Mouse (Mus musculus) forebrain, embryonic 11.5 days (tissue): ENCODE results near the gene Kcnj10. TPM values are rescaled to one million over a fixed set of nuclear protein-coding genes. Genes with fewer than 3 reads are reported as not detected.

Experiments
- ATAC-seq: fragments of 200-750 bp; cut with Nextera tagmentation; replicated peaks from 2 replicates; pipeline ENCODE4 v1.8.0; 2017; ENCODE audit warnings: moderate TSS enrichment; ENCODE audit not compliant: low FRiP score
- DNase-seq: peaks from one replicate; pipeline ENCODE4 v3.0.0-alpha.2; 2017; ENCODE audit warnings: low spot score
- H3K27ac ChIP-seq: fragments of 300-500 bp; sonication (generic); 2 replicates; pipeline ENCODE4 v1.5.1; 2014; ENCODE audit warnings: low read depth, low read length
- H3K27me3 ChIP-seq: fragments of 300-500 bp; sonication (generic); 2 replicates; pipeline ENCODE4 v1.6.1; 2014; ENCODE audit warnings: mild to moderate bottlenecking, low read length, mixed read lengths; ENCODE audit not compliant: control insufficient read depth, insufficient read depth
- H3K36me3 ChIP-seq: fragments of 300-500 bp; sonication (generic); 2 replicates; pipeline ENCODE4 v1.6.1; 2014; ENCODE audit warnings: mild to moderate bottlenecking, low read length, moderate library complexity, mixed read lengths; ENCODE audit not compliant: control insufficient read depth, insufficient read depth
- H3K4me1 ChIP-seq: fragments of 300-500 bp; sonication (generic); replicated peaks from 2 replicates; pipeline ENCODE4 v1.6.1; 2014; ENCODE audit warnings: low read length, mixed read lengths; ENCODE audit not compliant: control insufficient read depth, insufficient read depth
- H3K4me2 ChIP-seq: fragments of 300-500 bp; sonication (generic); 2 replicates; pipeline ENCODE4 v1.6.1; 2014; ENCODE audit warnings: low read depth, mild to moderate bottlenecking, low read length, moderate library complexity, mixed read lengths; ENCODE audit not compliant: severe bottlenecking
- H3K4me3 ChIP-seq: fragments of 300-500 bp; sonication (generic); 2 replicates; pipeline ENCODE4 v1.5.1; 2014; ENCODE audit warnings: low read depth, low read length
- H3K9ac ChIP-seq: fragments of 300-500 bp; sonication (generic); 2 replicates; pipeline ENCODE4 v1.6.1; 2014; ENCODE audit warnings: low read length
- H3K9me3 ChIP-seq: fragments of 300-500 bp; sonication (generic); 2 replicates; pipeline ENCODE4 v1.6.1; 2016; ENCODE audit warnings: low read length, mixed read lengths; ENCODE audit not compliant: control insufficient read depth
- WGBS: fragments of 180-500 bp; shearing (Covaris S2); extraction: QIAGEN DNeasy Blood & Tissue Kit; methylation state at CpG from one replicate; pipeline ENCODE4 v1.1.7; 2014; 5-methylcytosine and 5-hydroxymethylcytosine counted together
- polyA plus RNA-seq: library from polyadenylated mRNA; unstranded; fragments of >200 nt; fragmentation: Nextera tagmentation; extraction: Ambion mirVana; gene quantifications from 2 replicates; pipeline ENCODE4 v1.2.1, GENCODE M21; 2014

Gene Kcnj10
- polyA plus RNA-seq, 1 experiment from 2014 or later, result 0.69 TPM

- ATAC-seq, result no peak
- H3K9ac ChIP-seq, result no peak overlapping the region
These were observed 82.4 kb downstream of the Kcnj10 start for GRCm38 (mm10) chr1:172423393-172423792.

More at GRCm38 (mm10) chr1:172423393-172423792, 82.4 kb downstream of the Kcnj10 start:
- no peaks in the 10 kb centered on the region for H3K4me1 ChIP-seq
- H3K4me3 ChIP-seq, result no peak overlapping the region
- no peaks in the 10 kb centered on the region for H3K9me3 ChIP-seq
- H3K27me3 ChIP-seq, result no peaks in the 10 kb centered on the region
- DNase-seq, result no peak
- no peak overlapping the region for H3K4me2 ChIP-seq
- no peaks in the 10 kb centered on the region for H3K36me3 ChIP-seq
- WGBS, result 76% methylated on average over 1 of the region's 1 CpGs
- H3K27ac ChIP-seq, result no peak overlapping the region

Other genes starting within 250 kb of the Kcnj10 start
- 146 and 150 TPM in 2 replicates for gene Pex19, start 214.5 kb upstream of the Kcnj10 start, polyA plus RNA-seq
- gene Dcaf8, start 193.1 kb upstream of the Kcnj10 start, polyA plus RNA-seq, result 116 and 118 TPM in 2 replicates
- 371 and 409 TPM in 2 replicates for gene Pea15a, start 134.4 kb upstream of the Kcnj10 start, polyA plus RNA-seq
- gene Casq1, start 121.3 kb upstream of the Kcnj10 start, polyA plus RNA-seq, result 1.1 and 2.0 TPM in 2 replicates
- gene Atp1a4, start 82.8 kb upstream of the Kcnj10 start, polyA plus RNA-seq, result 0.08 TPM in 1 of 2 replicates, not detected in the other
- 104 and 122 TPM in 2 replicates for gene Igsf8, start 79.6 kb upstream of the Kcnj10 start, polyA plus RNA-seq
- 1.5 and 2.1 TPM in 2 replicates for gene Atp1a2, start 43.1 kb upstream of the Kcnj10 start, polyA plus RNA-seq
- 0.68 and 0.89 TPM in 2 replicates for gene Kcnj9, start 11.9 kb upstream of the Kcnj10 start, polyA plus RNA-seq
- gene Pigm, start 35.3 kb downstream of the Kcnj10 start, polyA plus RNA-seq, result 13.7 and 14.8 TPM in 2 replicates
- gene Slamf9, start 134.1 kb downstream of the Kcnj10 start, polyA plus RNA-seq, result 0.27 and 0.28 TPM in 2 replicates
- 83.2 and 94.4 TPM in 2 replicates for gene Igsf9, start 140.6 kb downstream of the Kcnj10 start, polyA plus RNA-seq
- 38.5 and 38.6 TPM in 2 replicates for gene Tagln2, start 158.8 kb downstream of the Kcnj10 start, polyA plus RNA-seq
- 1.2 and 1.3 TPM in 2 replicates for gene Cfap45, start 179.6 kb downstream of the Kcnj10 start, polyA plus RNA-seq
- gene Vsig8, start 214.7 kb downstream of the Kcnj10 start, polyA plus RNA-seq, result 0.17 TPM in 1 of 2 replicates, not detected in the other
- gene Slamf8, start 249.4 kb downstream of the Kcnj10 start, polyA plus RNA-seq, result not detected in 2 replicates